8 mouse cellular contexts compared by ENCODE assay signal in the genomic region with DNA sequence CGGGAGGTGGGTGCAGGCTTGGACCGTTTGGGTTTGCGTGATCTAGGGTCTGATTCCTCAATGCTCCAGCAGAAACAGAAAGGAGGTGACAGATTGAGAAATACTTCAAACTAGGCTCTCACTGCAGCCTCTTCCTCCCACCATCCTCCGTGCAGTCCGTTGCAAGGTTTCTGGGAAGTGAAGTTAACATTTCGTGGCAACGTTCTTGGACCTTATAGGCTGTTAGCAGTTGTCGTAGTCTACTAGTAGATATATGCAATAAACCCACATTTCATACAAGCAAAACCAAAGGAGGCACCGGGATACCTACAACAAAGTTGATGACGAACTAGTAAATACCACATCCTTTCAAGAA. TPM values are rescaled to one million over a fixed set of nuclear protein-coding genes. Genes with fewer than 3 reads are reported as not detected.
DNase-seq lines count a peak whose midpoint lies in the region; ATAC-seq lines count a peak whose summit lies in the region.

No protein-coding gene starts in this region.

- H3K27ac ChIP-seq in lung, embryonic 16.5 days (ENCODE audit: low read length), result peak overlapping the region; percentile 78
- H3K27ac ChIP-seq in embryonic facial prominence, embryonic 11.5 days (replicated peaks; ENCODE audit: low read depth, low read length), result no peak overlapping the region
- no peak overlapping the region for H3K27ac ChIP-seq in limb, embryonic 11.5 days (replicated peaks; ENCODE audit: low read depth, low read length)
- no peak overlapping the region for H3K27ac ChIP-seq in neural tube, embryonic 12.5 days

- peak; percentile 13; the same call in 1 of the 2 replicates for ATAC-seq in lung, embryonic 16.5 days (ENCODE audit: low read depth)
- no peak for ATAC-seq in embryonic facial prominence, embryonic 11.5 days (replicated peaks; ENCODE audit: insufficient number of reproducible peaks, low FRiP score, low TSS enrichment, low read depth)
- ATAC-seq in limb, embryonic 11.5 days (ENCODE audit: insufficient number of reproducible peaks, low FRiP score, low TSS enrichment, low read depth), result 0 out of 2 replicates have a peak, but pooled peaks have one; percentile 2
- ATAC-seq in neural tube, embryonic 12.5 days (ENCODE audit: low FRiP score, low read depth), result no peak

- no peaks in the 10 kb centered on the region for H3K27me3 ChIP-seq in lung, embryonic 16.5 days (ENCODE audit: control insufficient read depth, insufficient read depth, low read depth, low read length)
- H3K27me3 ChIP-seq in embryonic facial prominence, embryonic 11.5 days (ENCODE audit: control insufficient read depth, insufficient read depth, low read length), result no peaks in the 10 kb centered on the region
- H3K27me3 ChIP-seq in limb, embryonic 11.5 days (ENCODE audit: control insufficient read depth, insufficient read depth, low read length), result no peaks in the 10 kb centered on the region
- H3K27me3 ChIP-seq in neural tube, embryonic 12.5 days (replicated peaks), result no peaks in the 10 kb centered on the region

- H3K4me3 ChIP-seq in lung, embryonic 16.5 days (ENCODE audit: low read length), result peak overlapping the region; percentile 93
- peak overlapping the region; percentile 84 for H3K4me3 ChIP-seq in embryonic facial prominence, embryonic 11.5 days (ENCODE audit: low read depth, low read length)
- H3K4me3 ChIP-seq in limb, embryonic 11.5 days (ENCODE audit: low read depth, low read length), result peak overlapping the region; percentile 87
- peak overlapping the region; percentile 88 for H3K4me3 ChIP-seq in neural tube, embryonic 12.5 days

- WGBS in lung, embryonic 16.5 days, result 1% methylated on average over 10 of the region's 10 CpGs
- 2% methylated on average over 10 of the region's 10 CpGs for WGBS in embryonic facial prominence, embryonic 11.5 days
- WGBS in limb, embryonic 11.5 days, result 1% methylated on average over 10 of the region's 10 CpGs
- 2% methylated on average over 10 of the region's 10 CpGs for WGBS in neural tube, embryonic 12.5 days

- peak overlapping the region; percentile 92 for H3K9ac ChIP-seq in lung, embryonic 16.5 days (ENCODE audit: low read length)
- H3K9ac ChIP-seq in embryonic facial prominence, embryonic 11.5 days (replicated peaks; ENCODE audit: low read length), result peak overlapping the region; percentile 83
- H3K9ac ChIP-seq in limb, embryonic 11.5 days (ENCODE audit: low read length), result peak overlapping the region; percentile 81
- H3K9ac ChIP-seq in neural tube, embryonic 12.5 days, result peak overlapping the region; percentile 79

- H3K4me1 ChIP-seq in lung, embryonic 16.5 days (replicated peaks; ENCODE audit: control insufficient read depth, insufficient read depth, low read length), result peaks cover 11% of the 10 kb centered on the region
- no peaks in the 10 kb centered on the region for H3K4me1 ChIP-seq in embryonic facial prominence, embryonic 11.5 days (ENCODE audit: control insufficient read depth, insufficient read depth, low read length)
- H3K4me1 ChIP-seq in limb, embryonic 11.5 days (ENCODE audit: control insufficient read depth, insufficient read depth, low read length), result no peaks in the 10 kb centered on the region
- H3K4me1 ChIP-seq in neural tube, embryonic 12.5 days, result peaks cover 11% of the 10 kb centered on the region

- DNase-seq in lung, adult 18-20 months, result no peak
- no peak for DNase-seq in embryonic facial prominence, embryonic 11.5 days (ENCODE audit: low spot score)
- DNase-seq in limb, embryonic 11.5 days (ENCODE audit: low spot score), result no peak
- DNase-seq in layer of hippocampus, adult 9-10 months (ENCODE audit: low spot score), result no peak
- DNase-seq in layer of hippocampus, adult 8-10 months (ENCODE audit: low spot score in 2 of 2), result no peak
- no peak for DNase-seq in urinary bladder, postnatal 36 days (ENCODE audit: low spot score in 2 of 2)

- H3K36me3 ChIP-seq in lung, embryonic 16.5 days (ENCODE audit: control insufficient read depth, insufficient read depth, low read length), result no peaks in the 10 kb centered on the region; the same call in 1 of the 2 replicates
- no peaks in the 10 kb centered on the region; the same call in 1 of the 2 replicates for H3K36me3 ChIP-seq in embryonic facial prominence, embryonic 11.5 days (replicated peaks; ENCODE audit: control insufficient read depth, insufficient read depth, low read depth, low read length)
- H3K36me3 ChIP-seq in limb, embryonic 11.5 days (ENCODE audit: control insufficient read depth, insufficient read depth, low read length), result peaks cover 4% of the 10 kb centered on the region; the same call in 1 of the 2 replicates
- H3K36me3 ChIP-seq in neural tube, embryonic 12.5 days, result peaks cover 14% of the 10 kb centered on the region

- H3K4me2 ChIP-seq in lung, embryonic 16.5 days (ENCODE audit: low read depth, low read length), result peak overlapping the region; percentile 78
- peak overlapping the region; percentile 51 for H3K4me2 ChIP-seq in embryonic facial prominence, embryonic 11.5 days (ENCODE audit: low read depth, low read length)
- H3K4me2 ChIP-seq in limb, embryonic 11.5 days (ENCODE audit: low read depth, severe bottlenecking), result peak overlapping the region; percentile 74
- H3K4me2 ChIP-seq in neural tube, embryonic 12.5 days (replicated peaks), result peak overlapping the region; percentile 58

- no peaks in the 10 kb centered on the region for H3K9me3 ChIP-seq in lung, embryonic 16.5 days (ENCODE audit: control insufficient read depth, low read length)
- H3K9me3 ChIP-seq in embryonic facial prominence, embryonic 11.5 days (replicated peaks; ENCODE audit: control insufficient read depth, low read length), result no peaks in the 10 kb centered on the region
- no peaks in the 10 kb centered on the region for H3K9me3 ChIP-seq in limb, embryonic 11.5 days (ENCODE audit: control insufficient read depth, low read length)
- no peaks in the 10 kb centered on the region for H3K9me3 ChIP-seq in neural tube, embryonic 12.5 days

RNA-seq across cellular contexts. Expression of a gene that starts 0.8 kb away (rescaled TPM):
- polyA plus RNA-seq in lung, embryonic 16.5 days (2015; fragmentation: Nextera tagmentation; extraction: Ambion mirVana), result 48.7 and 53.0 TPM in 2 replicates
- 107 and 128 TPM in 2 replicates for polyA plus RNA-seq in embryonic facial prominence, embryonic 11.5 days (2014; fragmentation: Nextera tagmentation; extraction: Ambion mirVana)
- 110 and 111 TPM in 2 replicates for polyA plus RNA-seq in limb, embryonic 11.5 days (2014; fragmentation: Nextera tagmentation; extraction: Ambion mirVana)
- polyA plus RNA-seq in neural tube, embryonic 12.5 days (2016; fragmentation: Nextera tagmentation; extraction: Ambion mirVana), result 68.1 and 69.5 TPM in 2 replicates
- 10 to 100 TPM; 24.8 to 29.4 (median 28.3) TPM for total RNA-seq in layer of hippocampus, adult 8-10 months (2022)

RNA-seq across cellular contexts. Expression of a gene that starts 30.2 kb away (rescaled TPM):
- polyA plus RNA-seq in lung, embryonic 16.5 days (2015; fragmentation: Nextera tagmentation; extraction: Ambion mirVana), result 27.0 and 28.6 TPM in 2 replicates
- polyA plus RNA-seq in embryonic facial prominence, embryonic 11.5 days (2014; fragmentation: Nextera tagmentation; extraction: Ambion mirVana), result 35.7 and 37.6 TPM in 2 replicates
- 32.1 and 33.8 TPM in 2 replicates for polyA plus RNA-seq in limb, embryonic 11.5 days (2014; fragmentation: Nextera tagmentation; extraction: Ambion mirVana)
- polyA plus RNA-seq in neural tube, embryonic 12.5 days (2016; fragmentation: Nextera tagmentation; extraction: Ambion mirVana), result 24.0 and 26.0 TPM in 2 replicates
- 10 to 100 TPM in 3 of 4 experiments, 1 to 10 TPM in 1; 9.1 to 11.3 (median 11.0) TPM for total RNA-seq in layer of hippocampus, adult 8-10 months (2022)

RNA-seq across cellular contexts. Expression of a gene that starts 45.3 kb away (rescaled TPM):
- 88.2 and 89.1 TPM in 2 replicates for polyA plus RNA-seq in lung, embryonic 16.5 days (2015; fragmentation: Nextera tagmentation; extraction: Ambion mirVana)
- 132 and 134 TPM in 2 replicates for polyA plus RNA-seq in embryonic facial prominence, embryonic 11.5 days (2014; fragmentation: Nextera tagmentation; extraction: Ambion mirVana)
- polyA plus RNA-seq in limb, embryonic 11.5 days (2014; fragmentation: Nextera tagmentation; extraction: Ambion mirVana), result 103 and 109 TPM in 2 replicates
- 109 and 118 TPM in 2 replicates for polyA plus RNA-seq in neural tube, embryonic 12.5 days (2016; fragmentation: Nextera tagmentation; extraction: Ambion mirVana)
- 10 to 100 TPM; 43.7 to 50.3 (median 46.1) TPM for total RNA-seq in layer of hippocampus, adult 8-10 months (2022)

RNA-seq across cellular contexts. Expression of a gene that starts 53.1 kb away (rescaled TPM):
- polyA plus RNA-seq in lung, embryonic 16.5 days (2015; fragmentation: Nextera tagmentation; extraction: Ambion mirVana), result 85.6 and 89.4 TPM in 2 replicates
- polyA plus RNA-seq in embryonic facial prominence, embryonic 11.5 days (2014; fragmentation: Nextera tagmentation; extraction: Ambion mirVana), result 93.4 and 93.5 TPM in 2 replicates
- polyA plus RNA-seq in limb, embryonic 11.5 days (2014; fragmentation: Nextera tagmentation; extraction: Ambion mirVana), result 76.8 and 81.7 TPM in 2 replicates
- polyA plus RNA-seq in neural tube, embryonic 12.5 days (2016; fragmentation: Nextera tagmentation; extraction: Ambion mirVana), result 139 and 140 TPM in 2 replicates
- total RNA-seq in layer of hippocampus, adult 8-10 months (2022), result 100 to 1,000 TPM; 685 to 865 (median 776) TPM

Comparison
In these comparisons a context has a peak if more than half of its experiments do, and no peak if none do; other contexts are left out.
1. ATAC-seq: peak in lung, embryonic 16.5 days (single experiment) and limb, embryonic 11.5 days (single experiment); none in embryonic facial prominence, embryonic 11.5 days (single experiment) and neural tube, embryonic 12.5 days (single experiment).
2. Peak in every context shown above with its lines, with median percentiles within 50 percentile points of each other: H3K4me2 ChIP-seq, H3K4me3 ChIP-seq and H3K9ac ChIP-seq.